Mouse (Mus musculus) forebrain, embryonic 12.5 days (tissue): ENCODE measurements at regions not wholly inside any gene's neighbourhood (a gene's known extent, or its start where the extent isn't known, plus 50 kb on each side); places are given as distances from the start of the nearest gene placed in this dataset.
"Not testable (repeated sequence)": the region's sequence is repeated elsewhere in the genome, so short reads cannot be mapped to it uniquely, and the experiment has no call there.

Experiments
- ATAC-seq: fragments of 200-750 bp; cut with Nextera tagmentation; 2 replicates; pipeline ENCODE4 v1.8.0; 2017; ENCODE audit warnings: moderate TSS enrichment; ENCODE audit not compliant: low FRiP score
- H3K27ac ChIP-seq: fragments of 300-500 bp; sonication (generic); 2 replicates; pipeline ENCODE4 v1.5.1; 2016; ENCODE audit warnings: mild to moderate bottlenecking
- H3K27me3 ChIP-seq: fragments of 300-500 bp; sonication (generic); 2 replicates; pipeline ENCODE4 v1.6.1; 2016; ENCODE audit warnings: mild to moderate bottlenecking
- H3K36me3 ChIP-seq: fragments of 300-500 bp; sonication (generic); replicated peaks from 2 replicates; pipeline ENCODE4 v1.6.1; 2016; ENCODE audit warnings: mild to moderate bottlenecking
- H3K4me1 ChIP-seq: fragments of 300-500 bp; sonication (generic); 2 replicates; pipeline ENCODE4 v1.6.1; 2016
- H3K4me2 ChIP-seq: fragments of 300-500 bp; sonication (generic); 2 replicates; pipeline ENCODE4 v1.6.1; 2016; ENCODE audit warnings: mild to moderate bottlenecking, moderate library complexity
- H3K4me3 ChIP-seq: fragments of 300-500 bp; sonication (generic); replicated peaks from 2 replicates; pipeline ENCODE4 v1.5.1; 2016; ENCODE audit warnings: mild to moderate bottlenecking
- H3K9ac ChIP-seq: fragments of 300-500 bp; sonication (generic); 2 replicates; pipeline ENCODE4 v1.6.1; 2016; ENCODE audit warnings: mild to moderate bottlenecking
- H3K9me3 ChIP-seq: fragments of 300-500 bp; sonication (generic); 2 replicates; pipeline ENCODE4 v1.6.1; 2016
- WGBS: fragments of 180-500 bp; shearing (Covaris S2); methylation state at CpG from one replicate; pipeline ENCODE4 v1.1.7; 2016; 5-methylcytosine and 5-hydroxymethylcytosine counted together

DNA sequence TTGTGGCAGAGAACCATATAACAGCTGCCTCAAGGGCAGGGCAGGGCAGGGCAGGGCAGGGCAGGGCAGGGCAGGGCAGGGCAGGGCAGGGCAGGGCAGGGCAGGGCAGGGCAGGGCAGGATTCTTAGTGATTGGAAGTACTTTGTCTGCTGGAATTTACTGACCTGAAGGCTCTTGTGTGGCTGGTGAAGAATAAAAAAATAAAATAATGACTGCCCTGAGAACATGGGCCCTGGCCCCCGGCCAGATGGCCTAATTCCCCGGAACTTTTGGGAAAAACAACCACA is 169.3 kb downstream of the Qk start:
- peaks cover 15% of the 10 kb centered on the region for H3K4me1 ChIP-seq
- ATAC-seq, H3K27me3 ChIP-seq, H3K27ac ChIP-seq, H3K9me3 ChIP-seq, H3K4me3 ChIP-seq, H3K4me2 ChIP-seq, H3K9ac ChIP-seq, H3K36me3 ChIP-seq: not testable (repeated sequence)
- 79% methylated on average over 2 of the region's 2 CpGs for WGBS

DNA sequence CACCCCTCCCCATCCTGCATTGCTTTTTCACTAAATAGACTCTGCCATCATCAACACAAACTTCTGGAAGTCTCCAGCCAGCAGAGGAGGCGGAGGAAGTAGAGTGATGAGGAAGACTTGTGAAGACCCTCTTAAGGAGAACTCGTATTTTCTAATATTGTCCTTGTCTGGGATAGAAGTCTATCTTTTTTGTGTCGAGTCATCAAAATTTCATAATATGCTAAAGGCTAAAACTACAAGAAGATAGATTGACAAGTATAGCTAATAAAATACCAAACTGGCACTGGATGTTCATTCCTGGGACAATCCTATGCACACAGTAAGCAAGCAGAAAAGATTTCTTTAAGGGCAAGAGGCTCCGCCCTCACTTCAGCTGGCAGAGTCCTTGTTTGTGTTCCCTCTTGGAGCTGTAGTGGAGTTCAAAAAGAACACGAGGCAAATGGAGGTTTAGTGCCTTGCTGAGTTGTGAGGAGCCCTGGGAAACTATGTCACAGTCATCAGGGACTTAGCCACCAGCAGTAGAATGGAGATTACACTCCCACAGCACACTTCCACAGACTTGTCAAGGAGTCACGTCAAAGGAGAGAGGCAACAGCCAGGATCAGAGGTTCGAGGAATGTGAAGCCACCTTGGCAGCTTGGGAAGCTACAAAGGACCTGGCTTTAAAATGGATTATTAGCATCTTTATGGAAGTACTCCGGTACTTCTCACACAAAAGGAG is 169.8 kb downstream of the Qk start:
- ATAC-seq: no peak
- H3K27me3 ChIP-seq: no peaks in the 10 kb centered on the region
- H3K4me3 ChIP-seq: no peak overlapping the region
- 70% methylated on average over 8 of the region's 8 CpGs for WGBS
- H3K9ac ChIP-seq: no peak overlapping the region
- H3K36me3 ChIP-seq: no peaks in the 10 kb centered on the region
- H3K9me3 ChIP-seq: no peaks in the 10 kb centered on the region
- no peak overlapping the region for H3K27ac ChIP-seq
- H3K4me2 ChIP-seq: no peak overlapping the region
- peaks cover 15% of the 10 kb centered on the region for H3K4me1 ChIP-seq

DNA sequence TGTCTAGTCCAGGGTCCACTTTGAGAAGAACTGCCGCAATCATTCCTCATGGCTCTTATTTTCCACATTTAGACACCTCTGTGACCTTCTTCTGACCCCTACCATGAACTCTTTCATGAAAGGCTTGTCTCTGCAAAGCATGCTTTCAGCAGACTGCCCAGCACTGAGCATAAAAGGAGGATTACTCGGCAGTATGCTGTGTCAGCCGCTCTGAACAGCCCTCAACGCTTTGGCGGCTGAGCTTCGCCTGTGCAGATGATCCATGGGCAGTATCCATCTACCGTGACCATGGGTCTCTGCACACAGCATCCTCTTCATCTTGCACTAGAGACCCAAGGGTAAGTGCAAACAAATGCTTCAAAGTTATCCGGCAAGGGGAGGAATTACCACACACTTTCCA is 172.5 kb downstream of the Qk start:
- H3K27ac ChIP-seq: 0 out of 2 replicates have a peak overlapping the region, but pooled peaks have one; percentile 13
- peaks cover 15% of the 10 kb centered on the region for H3K4me1 ChIP-seq
- H3K4me3 ChIP-seq: no peak overlapping the region
- peaks cover 2% of the 10 kb centered on the region; the same call in 1 of the 2 replicates for H3K9me3 ChIP-seq
- 12% methylated on average over 8 of the region's 8 CpGs for WGBS
- no peaks in the 10 kb centered on the region for H3K27me3 ChIP-seq
- ATAC-seq: no peak
- H3K4me2 ChIP-seq: no peak overlapping the region
- H3K36me3 ChIP-seq: no peaks in the 10 kb centered on the region
- H3K9ac ChIP-seq: no peak overlapping the region

- Histone ChIP-seq H3K36me3 (no peaks in the 10 kb centered on the region), H3K27me3 (no peaks in the 10 kb centered on the region), H3K4me2 (no peak overlapping the region), H3K4me1 (peaks cover 15% of the 10 kb centered on the region), H3K4me3 (no peak overlapping the region), H3K27ac (no peak overlapping the region), H3K9ac (no peak overlapping the region), H3K9me3 (peaks cover 3% of the 10 kb centered on the region; the same call in 1 of the 2 replicates)
- ATAC-seq: no peak
- WGBS: 68% methylated on average over 3 of the region's 3 CpGs
Measured at GRCm38 (mm10) chr17:10146576-10146975, 173.1 kb downstream of the Qk start.

DNA sequence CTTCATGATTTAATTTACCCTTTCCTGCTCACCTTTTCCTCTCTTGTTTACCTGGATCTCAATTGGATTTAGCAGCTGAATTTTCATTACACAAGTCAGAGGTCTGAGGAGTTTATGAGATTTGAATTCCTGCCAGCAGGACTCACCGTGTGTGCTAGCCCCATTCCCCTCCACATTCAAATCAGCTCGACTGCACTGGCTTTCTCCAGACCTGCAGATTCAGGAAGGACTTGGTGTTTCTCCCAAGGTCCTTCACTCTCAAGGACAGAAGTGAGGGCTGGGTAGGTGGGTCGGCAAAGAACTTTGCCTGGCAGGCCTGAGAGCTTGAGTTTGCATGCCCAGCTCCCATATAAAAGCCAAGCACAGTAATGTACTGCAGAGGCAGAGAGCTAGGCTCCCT is 180.8 kb downstream of the Qk start:
- Histone ChIP-seq H3K4me2 (no peak overlapping the region), H3K4me1 (no peaks in the 10 kb centered on the region), H3K9me3 (peaks cover 8% of the 10 kb centered on the region; the same call in 1 of the 2 replicates), H3K36me3 (no peaks in the 10 kb centered on the region), H3K4me3 (no peak overlapping the region), H3K9ac (no peak overlapping the region), H3K27me3 (no peaks in the 10 kb centered on the region), H3K27ac (no peak overlapping the region)
- 66% methylated on average over 3 of the region's 3 CpGs for WGBS
- no peak for ATAC-seq

- no peak overlapping the region for H3K4me3 ChIP-seq
- WGBS: 83% methylated on average over 4 of the region's 4 CpGs
- peaks cover 8% of the 10 kb centered on the region; the same call in 1 of the 2 replicates for H3K9me3 ChIP-seq
- no peak for ATAC-seq
- no peak overlapping the region for H3K9ac ChIP-seq
- H3K27ac ChIP-seq: no peak overlapping the region
- H3K27me3 ChIP-seq: no peaks in the 10 kb centered on the region
- H3K4me2 ChIP-seq: no peak overlapping the region
- H3K4me1 ChIP-seq: no peaks in the 10 kb centered on the region
- H3K36me3 ChIP-seq: no peaks in the 10 kb centered on the region
Measured at GRCm38 (mm10) chr17:10138374-10138773, 181.3 kb downstream of the Qk start.

DNA sequence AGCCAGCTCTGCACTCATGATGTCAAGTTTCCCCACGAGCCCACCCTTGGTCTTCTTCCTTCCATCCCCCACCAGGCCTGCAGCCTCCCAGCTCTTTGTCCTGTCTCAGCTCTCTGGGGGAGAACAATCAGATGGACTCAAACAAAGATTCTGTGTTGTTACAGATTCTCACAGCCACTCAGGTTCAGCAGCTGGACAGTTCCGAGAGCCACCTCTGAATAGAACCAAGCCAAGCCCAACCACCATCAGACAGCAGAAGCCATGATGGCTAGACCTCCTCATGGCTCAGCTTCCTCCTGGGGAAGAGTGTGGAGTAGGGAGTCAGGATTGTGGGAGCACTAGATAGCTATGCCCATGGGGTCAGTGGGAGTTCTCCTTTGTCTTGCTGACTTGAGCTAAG is 184.5 kb downstream of the Qk start:
- no peak for ATAC-seq
- no peak overlapping the region for H3K9ac ChIP-seq
- H3K27me3 ChIP-seq: no peaks in the 10 kb centered on the region
- no peak overlapping the region for H3K4me2 ChIP-seq
- no peak overlapping the region for H3K4me3 ChIP-seq
- 63% methylated on average over 2 of the region's 2 CpGs for WGBS
- H3K27ac ChIP-seq: no peak overlapping the region
- no peaks in the 10 kb centered on the region for H3K9me3 ChIP-seq
- H3K4me1 ChIP-seq: no peaks in the 10 kb centered on the region
- H3K36me3 ChIP-seq: no peaks in the 10 kb centered on the region

DNA sequence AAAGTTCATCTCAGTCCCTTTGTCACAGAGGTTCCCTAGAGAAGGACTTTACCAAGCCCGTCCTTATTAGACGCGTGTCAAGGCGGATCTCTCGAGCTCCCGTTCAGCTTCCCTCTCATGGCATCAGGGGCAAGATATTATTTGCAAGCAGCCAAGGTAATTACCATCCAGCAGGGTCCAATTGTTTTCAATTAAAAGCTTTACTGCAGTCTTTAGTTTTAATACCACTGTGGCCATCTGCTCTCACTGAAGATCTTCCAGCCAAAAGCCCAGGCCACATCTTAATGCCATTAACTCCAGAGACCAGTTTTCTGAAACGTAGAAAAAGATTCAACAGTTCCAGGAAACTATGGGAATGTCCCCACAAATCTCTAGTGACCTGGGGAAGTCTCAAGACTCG is 191.1 kb downstream of the Qk start:
- no peak overlapping the region for H3K27ac ChIP-seq
- 60% methylated on average over 8 of the region's 8 CpGs for WGBS
- H3K4me1 ChIP-seq: 0 out of 2 replicates have a peak, but pooled peaks cover 2% of the 10 kb centered on the region

GRCm38 (mm10) chr17:10122411-10122810 is 197.2 kb downstream of the Qk start:
- no peaks in the 10 kb centered on the region for H3K27me3 ChIP-seq
- H3K4me3 ChIP-seq: no peak overlapping the region
- peaks cover 6% of the 10 kb centered on the region for H3K9me3 ChIP-seq
- H3K27ac ChIP-seq: no peak overlapping the region
- no peak overlapping the region for H3K9ac ChIP-seq
- no peaks in the 10 kb centered on the region for H3K4me1 ChIP-seq
- H3K36me3 ChIP-seq: no peaks in the 10 kb centered on the region
- ATAC-seq: no peak
- WGBS: 74% methylated on average over 3 of the region's 3 CpGs
- H3K4me2 ChIP-seq: no peak overlapping the region

More for the DNA sequence above, 191.1 kb downstream of the Qk start:
- no peaks in the 10 kb centered on the region for H3K36me3 ChIP-seq
- no peak overlapping the region for H3K4me3 ChIP-seq
- no peaks in the 10 kb centered on the region for H3K27me3 ChIP-seq
- ATAC-seq: no peak
- no peak overlapping the region for H3K9ac ChIP-seq
- no peaks in the 10 kb centered on the region for H3K9me3 ChIP-seq
- H3K4me2 ChIP-seq: no peak overlapping the region

DNA sequence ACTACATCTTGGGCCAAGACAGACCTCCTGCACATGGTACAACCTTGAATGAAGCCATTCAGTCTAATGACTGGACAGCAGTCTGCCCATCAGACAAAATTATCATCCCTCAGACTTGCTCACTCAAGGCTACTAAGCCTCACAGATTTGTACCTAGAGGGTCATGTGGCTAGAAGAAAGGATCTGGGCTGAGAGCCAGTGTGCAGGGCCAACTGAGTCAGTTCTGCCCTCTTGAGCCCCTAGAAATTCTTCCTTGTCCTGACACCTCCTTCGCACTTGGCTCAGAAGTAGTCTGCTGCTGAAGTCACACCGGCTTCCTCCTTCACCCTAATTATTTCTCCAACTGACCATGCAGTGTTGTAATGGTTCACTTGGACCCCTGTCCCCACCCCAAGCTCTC is 207.5 kb downstream of the Qk start:
- no peaks in the 10 kb centered on the region for H3K9me3 ChIP-seq
- no peaks in the 10 kb centered on the region for H3K27me3 ChIP-seq
- 100% methylated on average over 2 of the region's 2 CpGs for WGBS
- no peak for ATAC-seq
- H3K36me3 ChIP-seq: no peaks in the 10 kb centered on the region
- H3K4me1 ChIP-seq: peaks cover 15% of the 10 kb centered on the region
- H3K4me2 ChIP-seq: no peak overlapping the region
- H3K4me3 ChIP-seq: no peak overlapping the region
- no peak overlapping the region for H3K9ac ChIP-seq
- no peak overlapping the region for H3K27ac ChIP-seq

DNA sequence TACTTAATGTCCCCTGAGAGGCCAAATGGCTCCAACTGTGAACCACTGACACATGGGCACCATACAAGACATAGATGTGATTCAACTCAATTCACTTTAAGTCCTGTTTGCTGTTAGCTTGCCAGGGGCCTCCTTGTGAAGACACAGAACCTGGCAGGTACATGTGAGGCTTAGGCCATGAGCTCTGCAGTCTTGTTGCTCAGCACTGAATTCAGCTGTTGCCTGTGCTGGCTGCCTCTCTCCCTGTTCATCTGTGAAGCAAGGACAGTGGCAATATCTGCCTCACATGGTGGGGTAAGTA is 209.3 kb downstream of the Qk start:
- ATAC-seq: no peak
- Histone ChIP-seq H3K9ac (no peak overlapping the region), H3K4me3 (no peak overlapping the region), H3K4me1 (peaks cover 15% of the 10 kb centered on the region), H3K4me2 (no peak overlapping the region), H3K36me3 (no peaks in the 10 kb centered on the region), H3K27ac (no peak overlapping the region), H3K9me3 (no peaks in the 10 kb centered on the region), H3K27me3 (no peaks in the 10 kb centered on the region)

DNA sequence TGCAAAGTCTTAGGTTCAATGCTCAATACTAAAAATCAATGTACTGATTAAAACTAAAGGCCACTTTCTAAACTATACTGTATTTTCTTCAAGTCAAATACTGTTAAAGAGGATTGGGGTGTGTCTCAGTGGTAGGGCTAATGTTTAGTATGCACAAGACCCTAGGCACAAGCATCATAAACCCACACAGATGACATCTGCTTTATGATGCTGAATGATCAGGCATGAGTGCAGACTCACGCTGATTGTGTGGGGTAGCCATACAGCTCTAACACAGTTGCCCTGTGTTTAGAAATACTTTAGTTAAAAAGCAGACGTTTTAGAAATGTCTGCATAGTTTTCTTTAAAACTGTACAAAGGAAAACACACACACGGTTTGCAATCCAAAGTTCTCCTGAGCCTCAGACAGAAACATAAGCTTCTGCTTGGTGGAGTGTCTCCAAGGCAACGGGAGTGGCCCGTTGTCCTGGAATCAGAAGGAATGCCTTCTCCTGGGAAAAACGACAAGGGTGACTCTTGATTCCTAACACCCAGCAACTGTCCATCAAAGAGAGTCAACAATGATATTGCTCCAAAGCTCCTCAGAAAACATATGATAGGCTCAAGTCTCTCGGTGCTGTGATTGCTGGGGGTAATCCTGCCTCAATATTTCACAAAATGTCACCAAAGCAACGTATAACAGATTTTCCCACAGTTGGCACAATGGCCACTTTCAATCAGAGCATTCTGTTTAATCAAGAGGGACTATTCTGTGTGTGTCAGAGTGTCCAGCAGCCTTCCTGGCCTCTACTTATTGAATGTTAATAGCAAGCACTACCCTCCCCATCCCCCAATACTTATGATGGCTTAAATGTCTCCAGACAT is 209.9 kb downstream of the Qk start:
- Histone ChIP-seq H3K4me2 (no peak overlapping the region), H3K27ac (no peak overlapping the region), H3K4me1 (peaks cover 15% of the 10 kb centered on the region), H3K27me3 (no peaks in the 10 kb centered on the region), H3K9ac (no peak overlapping the region), H3K36me3 (no peaks in the 10 kb centered on the region), H3K9me3 (no peaks in the 10 kb centered on the region), H3K4me3 (no peak overlapping the region)
- peak; percentile 46; the same call in 1 of the 2 replicates for ATAC-seq
- 35% methylated on average over 8 of the region's 8 CpGs for WGBS

DNA sequence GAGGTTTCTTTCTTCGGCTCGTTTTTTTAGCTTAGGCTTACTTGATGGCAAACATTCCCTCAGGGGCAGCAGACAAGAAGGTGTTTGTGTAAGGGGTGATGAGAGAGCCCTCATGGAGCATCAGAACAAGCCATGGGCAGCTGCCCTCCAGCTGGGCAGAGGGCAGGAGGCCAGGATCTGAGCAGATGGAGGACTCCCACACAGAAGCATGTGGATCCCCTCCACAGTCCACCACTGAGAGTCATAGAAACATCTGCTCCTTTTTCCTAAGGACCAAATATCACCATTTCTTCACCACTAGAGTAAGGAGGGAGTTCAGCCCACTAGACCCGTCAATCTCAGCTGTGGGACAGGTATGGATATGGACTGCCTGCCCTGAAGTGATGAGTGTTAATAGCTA is 214.4 kb downstream of the Qk start:
- no peak overlapping the region for H3K4me2 ChIP-seq
- H3K9ac ChIP-seq: no peak overlapping the region
- H3K36me3 ChIP-seq: no peaks in the 10 kb centered on the region
- no peaks in the 10 kb centered on the region for H3K9me3 ChIP-seq
- H3K27me3 ChIP-seq: no peaks in the 10 kb centered on the region
- H3K4me1 ChIP-seq: peaks cover 11% of the 10 kb centered on the region
- ATAC-seq: no peak
- WGBS: 81% methylated on average over 3 of the region's 3 CpGs
- H3K27ac ChIP-seq: no peak overlapping the region
- H3K4me3 ChIP-seq: no peak overlapping the region
